Mouse (Mus musculus) common myeloid progenitor, adult 5-6 weeks (primary cell): ENCODE measurements around the gene Itgae. TPM values are rescaled to one million over a fixed set of nuclear protein-coding genes. Genes with fewer than 3 reads are reported as not detected.

ENCODE experiments used
- ATAC-seq: replicated peaks from 2 replicates; pipeline ENCODE4 v1.8.0; 2016; ENCODE audit warnings: low read depth, mild to moderate bottlenecking, moderate TSS enrichment, inconsistent platforms; ENCODE audit not compliant: poor library complexity, severe bottlenecking
- total RNA-seq: library from RNA; stranded (forward); fragments of 200-1000, 187-1606 nt; gene quantifications from 2 replicates; pipeline ENCODE4 v1.2.3, GENCODE M21; 2017

Itgae gene
- 0.05 TPM in 1 of 2 replicates, not detected in the other for total RNA-seq

GRCm38 (mm10) chr11:73090283-73090682 is at the start of gene Itgae:
TSS of gene Itgae (plus strand) at chr11:73090583.
- no peak for ATAC-seq

- ATAC-seq, result no peak
Observed at GRCm38 (mm10) chr11:73044229-73044755, 46.1 kb upstream of the Itgae start.

GRCm38 (mm10) chr11:73044789-73045188 is 45.6 kb upstream of the Itgae start:
- ATAC-seq, result 0 out of 2 replicates have a peak, but pooled peaks have one; percentile 14

- ATAC-seq, result peak; percentile 95
Observed at GRCm38 (mm10) chr11:73047542-73047996, 42.8 kb upstream of the Itgae start, which contains the start of gene Ncbp3. TSS of gene Ncbp3 (plus strand) at chr11:73047783.

GRCm38 (mm10) chr11:73048030-73048876 is 42.1 kb upstream of the Itgae start:
- ATAC-seq, result peak; percentile 24

- peak; percentile 32; the same call in 1 of the 2 replicates for ATAC-seq
Observed at GRCm38 (mm10) chr11:73049335-73049734, 41.0 kb upstream of the Itgae start.

- ATAC-seq, result no peak
Observed at GRCm38 (mm10) chr11:73052795-73053194, 37.6 kb upstream of the Itgae start.

- no peak for ATAC-seq
Observed at GRCm38 (mm10) chr11:73057701-73058100, 32.7 kb upstream of the Itgae start.

GRCm38 (mm10) chr11:73059630-73060029 is 30.8 kb upstream of the Itgae start:
- ATAC-seq, result no peak

GRCm38 (mm10) chr11:73061413-73061812 is 29.0 kb upstream of the Itgae start:
- ATAC-seq, result no peak

- peak; percentile 83 for ATAC-seq
Observed at GRCm38 (mm10) chr11:73071839-73072238, 18.5 kb upstream of the Itgae start.

GRCm38 (mm10) chr11:73076295-73076694 is 14.1 kb upstream of the Itgae start:
- no peak for ATAC-seq

GRCm38 (mm10) chr11:73076733-73077132 is 13.7 kb upstream of the Itgae start:
- no peak for ATAC-seq

GRCm38 (mm10) chr11:73077211-73077720 is 13.1 kb upstream of the Itgae start:
- no peak for ATAC-seq

GRCm38 (mm10) chr11:73078615-73079014 is 11.8 kb upstream of the Itgae start:
- ATAC-seq, result no peak

GRCm38 (mm10) chr11:73080306-73080705 is 10.1 kb upstream of the Itgae start:
- ATAC-seq, result no peak

GRCm38 (mm10) chr11:73084303-73084702 is 6.1 kb upstream of the Itgae start:
- peak; percentile 83 for ATAC-seq

- ATAC-seq, result no peak
Observed at GRCm38 (mm10) chr11:73084804-73085231, 5.6 kb upstream of the Itgae start.

- ATAC-seq, result peak; percentile 38; the same call in 1 of the 2 replicates
Observed at GRCm38 (mm10) chr11:73085391-73085790, 5.0 kb upstream of the Itgae start.

GRCm38 (mm10) chr11:73087700-73088480 is 2.5 kb upstream of the Itgae start:
- ATAC-seq, result peak; percentile 48
